Mouse (Mus musculus) forebrain, embryonic 12.5 days (tissue): Measurements from ENCODE around the gene Eddm3b. TPM values are rescaled to one million over a fixed set of nuclear protein-coding genes. Genes with fewer than 3 reads are reported as not detected.
"Not testable (repeated sequence)": the region's sequence is repeated elsewhere in the genome, so short reads cannot be mapped to it uniquely, and the experiment has no call there.

Source experiments
- ATAC-seq: fragments of 200-750 bp; cut with Nextera tagmentation; 2 replicates; pipeline ENCODE4 v1.8.0; 2017; ENCODE audit warnings: moderate TSS enrichment; ENCODE audit not compliant: low FRiP score
- H3K27ac ChIP-seq: fragments of 300-500 bp; sonication (generic); 2 replicates; pipeline ENCODE4 v1.5.1; 2016; ENCODE audit warnings: mild to moderate bottlenecking
- H3K27me3 ChIP-seq: fragments of 300-500 bp; sonication (generic); 2 replicates; pipeline ENCODE4 v1.6.1; 2016; ENCODE audit warnings: mild to moderate bottlenecking
- H3K36me3 ChIP-seq: fragments of 300-500 bp; sonication (generic); replicated peaks from 2 replicates; pipeline ENCODE4 v1.6.1; 2016; ENCODE audit warnings: mild to moderate bottlenecking
- H3K4me1 ChIP-seq: fragments of 300-500 bp; sonication (generic); 2 replicates; pipeline ENCODE4 v1.6.1; 2016
- H3K4me2 ChIP-seq: fragments of 300-500 bp; sonication (generic); 2 replicates; pipeline ENCODE4 v1.6.1; 2016; ENCODE audit warnings: mild to moderate bottlenecking, moderate library complexity
- H3K4me3 ChIP-seq: fragments of 300-500 bp; sonication (generic); replicated peaks from 2 replicates; pipeline ENCODE4 v1.5.1; 2016; ENCODE audit warnings: mild to moderate bottlenecking
- H3K9ac ChIP-seq: fragments of 300-500 bp; sonication (generic); 2 replicates; pipeline ENCODE4 v1.6.1; 2016; ENCODE audit warnings: mild to moderate bottlenecking
- H3K9me3 ChIP-seq: fragments of 300-500 bp; sonication (generic); 2 replicates; pipeline ENCODE4 v1.6.1; 2016
- WGBS: fragments of 180-500 bp; shearing (Covaris S2); methylation state at CpG from one replicate; pipeline ENCODE4 v1.1.7; 2016; 5-methylcytosine and 5-hydroxymethylcytosine counted together
- polyA plus RNA-seq: library from polyadenylated mRNA; unstranded; fragments of >200 nt; fragmentation: Nextera tagmentation; extraction: Ambion mirVana; gene quantifications from 2 replicates; pipeline ENCODE4 v1.2.1, GENCODE M21; 2016

The Eddm3b gene
- polyA plus RNA-seq, 1 experiment from 2014 or later: not detected

DNA sequence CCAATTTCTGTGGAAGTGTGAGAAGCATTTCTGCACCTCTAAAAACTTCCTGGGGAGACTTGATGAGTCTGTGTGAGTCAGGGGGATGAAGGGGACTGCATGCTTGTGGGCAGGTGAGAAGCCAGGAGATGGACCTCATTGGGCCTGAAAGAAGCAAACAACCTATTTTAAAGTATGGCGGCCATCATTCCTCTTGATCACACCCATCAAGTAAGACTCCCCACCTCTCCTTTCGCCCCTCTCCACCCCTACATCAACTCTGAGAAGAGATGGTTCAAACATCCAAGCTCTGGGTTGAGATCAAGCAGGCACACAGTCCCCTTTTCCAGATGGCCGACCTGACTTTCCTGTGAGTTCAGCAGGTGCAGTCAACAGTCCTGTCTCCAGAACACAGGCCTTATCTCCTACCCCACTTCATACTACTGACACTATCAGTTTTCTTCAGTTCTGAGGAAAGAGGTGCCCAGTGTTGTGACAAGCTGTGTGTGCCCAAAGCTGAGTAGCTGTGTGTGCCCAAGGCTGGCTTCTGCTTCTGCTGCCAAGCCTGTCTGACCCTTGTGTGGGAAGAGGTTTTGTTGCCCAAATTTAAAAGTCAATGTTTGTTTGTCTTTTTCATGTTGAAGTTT, 36.1 kb downstream of the Eddm3b start:
- no peak for ATAC-seq
- WGBS: 81% methylated on average over 3 of the region's 3 CpGs
- no peaks in the 10 kb centered on the region for H3K9me3 ChIP-seq

GRCm38 (mm10) chr14:51152249-51152870, 38.1 kb downstream of the Eddm3b start:
- no peaks in the 10 kb centered on the region for H3K36me3 ChIP-seq
- no peak overlapping the region for H3K9ac ChIP-seq
- no peak for ATAC-seq
- no peak overlapping the region for H3K4me2 ChIP-seq
- H3K9me3 ChIP-seq: no peaks in the 10 kb centered on the region
- no peak overlapping the region for H3K4me3 ChIP-seq
- H3K27me3 ChIP-seq: no peaks in the 10 kb centered on the region
- 88% methylated on average over 5 of the region's 5 CpGs for WGBS
- no peak overlapping the region for H3K27ac ChIP-seq
- H3K4me1 ChIP-seq: no peaks in the 10 kb centered on the region

More for the DNA sequence above, 36.1 kb downstream of the Eddm3b start:
- Histone ChIP-seq H3K4me3 (no peak overlapping the region), H3K27ac (no peak overlapping the region), H3K36me3 (no peaks in the 10 kb centered on the region), H3K4me2 (no peak overlapping the region), H3K9ac (no peak overlapping the region), H3K27me3 (no peaks in the 10 kb centered on the region), H3K4me1 (peaks cover 3% of the 10 kb centered on the region; the same call in 1 of the 2 replicates)

DNA sequence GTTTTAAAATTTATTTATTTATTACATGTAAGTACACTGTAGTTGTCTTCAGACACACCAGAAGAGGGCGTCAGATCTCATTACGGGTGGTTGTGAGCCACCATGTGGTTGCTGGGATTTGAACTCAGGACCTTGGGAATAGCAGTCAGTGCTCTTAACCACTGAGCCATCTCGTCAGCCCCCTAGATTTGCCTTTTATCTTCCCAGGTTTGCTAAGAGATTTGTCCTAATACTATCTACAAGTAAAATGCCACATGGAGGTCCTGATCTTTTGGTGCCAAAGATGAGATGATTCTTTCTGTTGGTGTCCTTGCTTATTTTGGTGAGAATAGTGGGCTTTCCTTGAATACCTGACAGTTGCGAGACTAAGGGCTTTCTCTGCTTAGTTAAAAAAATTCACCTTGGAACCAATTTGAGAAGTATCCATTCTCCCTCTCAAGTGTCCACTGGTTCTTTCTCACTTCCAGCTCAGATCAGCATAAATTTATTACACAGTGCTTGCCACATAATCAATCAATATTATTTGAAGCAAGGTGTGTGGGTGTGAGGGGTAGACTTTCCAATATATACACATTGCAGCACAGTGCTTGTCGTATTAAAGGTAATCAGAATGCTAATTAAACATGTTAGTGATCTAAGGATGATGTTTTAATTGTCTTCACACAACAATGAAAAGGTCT, 42.0 kb downstream of the Eddm3b start:
- no peak overlapping the region for H3K9ac ChIP-seq
- no peak overlapping the region for H3K4me2 ChIP-seq
- H3K4me1 ChIP-seq: no peaks in the 10 kb centered on the region
- H3K36me3 ChIP-seq: no peaks in the 10 kb centered on the region
- no peak overlapping the region for H3K4me3 ChIP-seq
- no peaks in the 10 kb centered on the region for H3K27me3 ChIP-seq
- no peak for ATAC-seq
- no peak overlapping the region for H3K27ac ChIP-seq
- 88% methylated on average over 5 of the region's 5 CpGs for WGBS
- H3K9me3 ChIP-seq: no peaks in the 10 kb centered on the region

DNA sequence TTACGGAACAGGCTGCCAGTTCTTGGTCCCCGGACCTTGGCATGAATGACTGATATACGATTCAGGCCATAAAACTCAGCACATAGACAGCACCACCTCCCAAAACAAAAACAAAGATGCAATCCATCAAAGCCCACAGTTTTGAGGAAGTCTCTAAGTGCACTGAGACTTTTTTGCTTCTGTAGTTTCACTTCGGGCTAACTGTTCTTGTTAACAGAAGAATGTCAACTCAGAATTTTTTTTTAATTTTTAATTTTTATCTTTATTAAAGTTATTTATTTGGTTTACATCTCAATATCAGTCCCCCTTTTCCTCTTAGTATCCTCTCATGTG, 42.5 kb downstream of the Eddm3b start:
- WGBS: 82% methylated on average over 4 of the region's 4 CpGs
- Histone ChIP-seq H3K27ac (no peak overlapping the region), H3K4me3 (no peak overlapping the region), H3K9me3 (no peaks in the 10 kb centered on the region), H3K4me1 (no peaks in the 10 kb centered on the region), H3K27me3 (no peaks in the 10 kb centered on the region), H3K9ac (no peak overlapping the region), H3K36me3 (no peaks in the 10 kb centered on the region), H3K4me2 (no peak overlapping the region)
- no peak for ATAC-seq

- WGBS: 85% methylated on average over 1 of the region's 1 CpGs
- no peaks in the 10 kb centered on the region for H3K4me1 ChIP-seq
These were observed 42.8 kb downstream of the Eddm3b start for GRCm38 (mm10) chr14:51157072-51157471.

DNA sequence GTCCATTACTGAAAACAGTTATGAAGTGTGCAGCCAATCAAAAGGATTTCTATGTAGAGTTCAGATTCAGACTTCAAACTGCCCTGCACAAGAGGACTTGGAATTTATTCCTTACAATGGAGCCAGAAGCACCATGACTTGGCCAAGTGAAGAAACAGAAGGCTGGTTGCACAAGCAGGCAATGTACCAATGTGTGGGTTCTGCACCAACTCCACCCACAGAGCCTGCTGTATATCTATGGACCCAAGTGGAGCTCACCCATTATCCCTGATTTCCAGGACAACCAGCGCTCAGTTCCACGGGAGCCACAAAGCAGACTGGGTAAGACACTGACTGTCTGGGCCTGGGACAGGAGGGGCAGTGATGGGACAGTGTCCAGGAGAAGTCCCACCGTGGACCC, 47.8 kb downstream of the Eddm3b start, which contains the start of gene Rnase2b:
Rnase2b (plus strand) TSS at position 285 of the 400 bp plus-strand sequence.
- not testable (repeated sequence) for H3K4me1 ChIP-seq, H3K9ac ChIP-seq, H3K36me3 ChIP-seq, H3K27me3 ChIP-seq, ATAC-seq, H3K9me3 ChIP-seq, H3K4me3 ChIP-seq, H3K4me2 ChIP-seq, H3K27ac ChIP-seq
- 90% methylated on average over 3 of the region's 3 CpGs for WGBS

More at GRCm38 (mm10) chr14:51157072-51157471, 42.8 kb downstream of the Eddm3b start:
- no peak overlapping the region for H3K4me2 ChIP-seq
- H3K4me3 ChIP-seq: no peak overlapping the region
- no peaks in the 10 kb centered on the region for H3K27me3 ChIP-seq
- H3K36me3 ChIP-seq: no peaks in the 10 kb centered on the region
- H3K27ac ChIP-seq: no peak overlapping the region
- no peaks in the 10 kb centered on the region for H3K9me3 ChIP-seq
- H3K9ac ChIP-seq: no peak overlapping the region
- no peak for ATAC-seq

- H3K27ac ChIP-seq, H3K36me3 ChIP-seq, H3K9me3 ChIP-seq, H3K4me3 ChIP-seq, H3K9ac ChIP-seq, H3K27me3 ChIP-seq, H3K4me2 ChIP-seq, H3K4me1 ChIP-seq, ATAC-seq: not testable (repeated sequence)
- 93% methylated on average over 6 of the region's 6 CpGs for WGBS
These were observed 49.1 kb downstream of the Eddm3b start for GRCm38 (mm10) chr14:51163323-51163722.

DNA sequence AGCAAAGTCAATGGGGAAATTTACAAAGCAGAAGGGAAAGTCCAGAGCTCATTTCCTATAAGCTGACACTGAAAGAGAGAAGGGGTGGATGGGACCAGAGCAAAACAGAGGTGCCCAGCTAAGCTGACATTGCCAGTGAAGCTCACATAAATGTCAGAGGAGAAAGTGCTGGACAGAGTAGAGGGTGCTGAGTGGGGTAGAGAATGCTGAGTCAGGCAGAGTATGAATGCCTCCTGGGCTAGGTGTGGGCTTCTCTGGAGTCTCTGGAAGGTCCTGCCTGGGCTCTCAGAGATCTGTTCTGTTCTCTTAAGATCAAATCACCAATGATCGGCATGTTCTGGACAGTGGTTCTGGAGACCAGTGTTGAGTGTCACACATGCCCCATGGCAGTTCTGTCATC, 51.2 kb downstream of the Eddm3b start:
- H3K4me1 ChIP-seq: no peaks in the 10 kb centered on the region
- WGBS: 93% methylated on average over 1 of the region's 1 CpGs
- no peak for ATAC-seq
- no peak overlapping the region for H3K9ac ChIP-seq
- no peak overlapping the region for H3K4me2 ChIP-seq
- no peaks in the 10 kb centered on the region for H3K9me3 ChIP-seq
- no peak overlapping the region for H3K4me3 ChIP-seq
- no peak overlapping the region for H3K27ac ChIP-seq
- no peaks in the 10 kb centered on the region for H3K36me3 ChIP-seq
- H3K27me3 ChIP-seq: no peaks in the 10 kb centered on the region

DNA sequence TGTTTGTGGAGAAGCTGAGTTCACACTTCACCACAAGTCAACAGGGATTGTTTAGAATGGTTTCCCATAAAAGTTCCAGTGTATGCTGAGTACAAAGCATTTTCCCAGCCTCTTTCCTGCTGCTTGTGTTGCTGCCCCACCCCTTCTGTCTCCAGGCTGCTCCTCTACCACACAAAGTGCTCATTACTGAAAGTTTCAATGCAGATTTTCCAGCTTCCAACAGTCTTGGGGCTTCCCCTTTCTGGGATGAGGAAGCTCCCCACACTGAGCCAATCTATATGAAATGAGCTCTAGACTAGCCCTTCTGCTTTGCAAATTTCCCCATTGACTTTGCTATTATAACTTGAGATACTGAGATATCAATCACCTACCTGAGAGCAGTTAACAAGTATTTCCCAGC, 51.8 kb downstream of the Eddm3b start:
- H3K27me3 ChIP-seq: no peaks in the 10 kb centered on the region
- no peak overlapping the region for H3K4me3 ChIP-seq
- ATAC-seq: no peak
- no peak overlapping the region for H3K4me2 ChIP-seq
- no peaks in the 10 kb centered on the region for H3K4me1 ChIP-seq
- H3K9me3 ChIP-seq: no peaks in the 10 kb centered on the region
- no peak overlapping the region for H3K9ac ChIP-seq
- H3K36me3 ChIP-seq: no peaks in the 10 kb centered on the region
- H3K27ac ChIP-seq: no peak overlapping the region

Other genes with a start within 250 kb of the Eddm3b start
- 4.5 and 4.9 TPM in 2 replicates for gene Tep1, start 243.9 kb upstream of the Eddm3b start, polyA plus RNA-seq
- gene Klhl33, start 216.9 kb upstream of the Eddm3b start, polyA plus RNA-seq: 0.08 and 0.10 TPM in 2 replicates
- 141 TPM in 2 replicates for gene Osgep, start 189.5 kb upstream of the Eddm3b start, polyA plus RNA-seq
- 346 and 350 TPM in 2 replicates for gene Apex1, start 189.5 kb upstream of the Eddm3b start, polyA plus RNA-seq
- 67.3 and 73.1 TPM in 2 replicates for gene Pip4p1, start 183.6 kb upstream of the Eddm3b start, polyA plus RNA-seq
- 43.8 and 44.3 TPM in 2 replicates for gene Pnp, start 183.3 kb upstream of the Eddm3b start, polyA plus RNA-seq
- gene Gm49342, start 169.9 kb upstream of the Eddm3b start, polyA plus RNA-seq: not detected in 2 replicates
- gene Pnp2, start 158.4 kb upstream of the Eddm3b start, polyA plus RNA-seq: 0.42 and 0.60 TPM in 2 replicates
- not detected in 2 replicates for gene Rnase10, start 106.7 kb upstream of the Eddm3b start, polyA plus RNA-seq
- gene Rnase9, start 72.6 kb upstream of the Eddm3b start, polyA plus RNA-seq: not detected in 2 replicates
- gene Rnase11, start 64.3 kb upstream of the Eddm3b start, polyA plus RNA-seq: not detected in 2 replicates
- not detected in 2 replicates for gene Rnase12, start 56.8 kb upstream of the Eddm3b start, polyA plus RNA-seq
- not detected in 2 replicates for gene Olfr750, start 40.0 kb upstream of the Eddm3b start, polyA plus RNA-seq
- 8.3 and 9.1 TPM in 2 replicates for gene Rnase4, start 23.3 kb upstream of the Eddm3b start, polyA plus RNA-seq
- gene Ang, start 23.3 kb upstream of the Eddm3b start, polyA plus RNA-seq: 1.6 and 1.7 TPM in 2 replicates
- 0.18 and 0.19 TPM in 2 replicates for gene Rnase6, start 9.5 kb downstream of the Eddm3b start, polyA plus RNA-seq
- gene Rnase1, start 32.4 kb downstream of the Eddm3b start, polyA plus RNA-seq: not detected in 2 replicates
- not detected in 2 replicates for gene Rnase2b, start 47.8 kb downstream of the Eddm3b start, polyA plus RNA-seq
- gene Ang2, start 84.7 kb downstream of the Eddm3b start, polyA plus RNA-seq: not detected in 2 replicates
- gene Ear14, start 89.0 kb downstream of the Eddm3b start, polyA plus RNA-seq: not detected in 2 replicates
- not detected in 2 replicates for gene Rnase2a, start 141.7 kb downstream of the Eddm3b start, polyA plus RNA-seq
- gene Gm7247, start 247.3 kb downstream of the Eddm3b start, polyA plus RNA-seq: not detected in 2 replicates